Mouse (Mus musculus) T-helper 1 cell (primary cell): ENCODE measurements around the gene Rln3.

Experiments used
- in situ Hi-C: fragments of 300-600 bp; cut with MboI, MseI; formaldehyde crosslinking; loops from one replicate; pipeline ENCODE4 v1.15.1; 2025; ENCODE audit warnings: high pct_unique_total_duplicates

Rln3 gene

GRCm38 (mm10) chr8:84065457-84066072 lies 20.8 kb upstream of the Rln3 start:
- in situ Hi-C loops = no loop called here

GRCm38 (mm10) chr8:84065037-84065436 lies 20.2 kb upstream of the Rln3 start, which contains the start of gene Gm10643:
Gm10643 (minus strand) TSS chr8:84065137.
- in situ Hi-C loops = no loop called here

DNA sequence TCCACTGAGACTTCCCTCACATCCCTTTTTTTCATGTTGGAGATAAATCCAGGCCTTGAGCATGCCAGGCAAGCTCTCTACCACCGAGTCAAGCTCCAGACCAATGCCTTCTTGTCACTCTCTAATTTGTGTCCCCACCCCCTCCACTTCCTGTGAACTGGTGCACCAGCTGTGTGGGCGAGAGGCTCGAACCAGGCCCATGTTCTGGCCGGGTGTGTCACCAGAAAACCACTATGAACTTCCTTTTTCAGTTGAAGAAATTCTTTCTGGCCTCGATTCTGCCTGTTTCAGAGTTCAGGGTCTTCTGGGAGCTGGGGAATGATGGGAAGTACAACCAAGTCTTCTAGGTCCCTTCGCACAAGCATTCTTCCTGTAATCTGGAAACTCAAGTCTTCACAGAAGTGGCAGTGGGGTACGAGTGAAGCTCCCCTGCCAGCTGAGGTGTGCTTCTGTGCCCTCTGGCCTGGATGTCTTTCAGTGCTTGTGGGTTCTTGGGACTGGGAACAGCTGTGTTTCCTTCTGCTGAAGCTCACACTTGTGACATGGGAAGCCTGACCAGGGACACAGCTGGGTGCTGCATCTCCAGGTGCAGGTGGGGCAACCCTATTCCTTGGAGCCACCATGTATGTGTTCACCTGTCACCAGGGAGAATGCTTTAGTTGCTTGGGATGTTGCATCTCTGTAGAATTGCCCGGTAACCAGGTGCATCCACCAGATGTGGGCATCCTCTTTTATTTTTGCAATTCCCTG lies 19.2 kb upstream of the Rln3 start:
- in situ Hi-C loops = no loop called here

GRCm38 (mm10) chr8:84060245-84060644 lies 15.4 kb upstream of the Rln3 start:
- in situ Hi-C loops = no loop called here

DNA sequence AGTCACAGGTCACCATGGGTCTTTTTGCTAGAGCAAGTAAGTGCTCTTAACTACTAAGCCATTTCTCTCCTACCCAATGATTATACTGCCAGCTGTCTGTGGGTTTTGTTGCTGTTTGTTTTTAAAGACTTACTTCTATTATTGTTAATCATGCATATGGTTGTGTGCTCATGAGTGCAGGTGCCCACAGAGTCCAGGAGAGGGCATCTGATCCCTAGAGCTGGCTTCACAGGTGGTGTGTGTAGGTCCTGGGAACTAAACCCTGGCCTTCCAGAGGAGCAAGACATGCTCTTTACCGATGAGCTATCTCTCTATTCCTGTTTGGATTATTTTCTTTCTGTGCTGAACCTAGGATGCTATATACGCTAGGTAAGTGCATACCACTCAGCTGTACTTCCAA lies 14.4 kb upstream of the Rln3 start:
- in situ Hi-C loops = no loop called here

- in situ Hi-C loops = no loop called here
Measured at GRCm38 (mm10) chr8:84057827-84058226, 13.0 kb upstream of the Rln3 start.

- in situ Hi-C loops = loop anchor here (5.0 kb wide), 1 partner anchor 39 kb away; no protein-coding TSS in a partner anchor
Measured at GRCm38 (mm10) chr8:84053229-84053628, 8.4 kb upstream of the Rln3 start.

- in situ Hi-C loops = loop anchor here (5.0 kb wide), 1 partner anchor 40 kb away; no protein-coding TSS in a partner anchor
Measured at GRCm38 (mm10) chr8:84052746-84053145, 7.9 kb upstream of the Rln3 start.

GRCm38 (mm10) chr8:84048171-84048570 lies 3.4 kb upstream of the Rln3 start:
- in situ Hi-C loops = no loop called here

- in situ Hi-C loops = no loop called here
Measured at GRCm38 (mm10) chr8:84046505-84046904, 1.7 kb upstream of the Rln3 start.

- in situ Hi-C loops = no loop called here
Measured at GRCm38 (mm10) chr8:84044103-84044502, 697 bp downstream of the Rln3 start.

GRCm38 (mm10) chr8:84042948-84043342 lies 1.9 kb downstream of the Rln3 start:
- in situ Hi-C loops = no loop called here

DNA sequence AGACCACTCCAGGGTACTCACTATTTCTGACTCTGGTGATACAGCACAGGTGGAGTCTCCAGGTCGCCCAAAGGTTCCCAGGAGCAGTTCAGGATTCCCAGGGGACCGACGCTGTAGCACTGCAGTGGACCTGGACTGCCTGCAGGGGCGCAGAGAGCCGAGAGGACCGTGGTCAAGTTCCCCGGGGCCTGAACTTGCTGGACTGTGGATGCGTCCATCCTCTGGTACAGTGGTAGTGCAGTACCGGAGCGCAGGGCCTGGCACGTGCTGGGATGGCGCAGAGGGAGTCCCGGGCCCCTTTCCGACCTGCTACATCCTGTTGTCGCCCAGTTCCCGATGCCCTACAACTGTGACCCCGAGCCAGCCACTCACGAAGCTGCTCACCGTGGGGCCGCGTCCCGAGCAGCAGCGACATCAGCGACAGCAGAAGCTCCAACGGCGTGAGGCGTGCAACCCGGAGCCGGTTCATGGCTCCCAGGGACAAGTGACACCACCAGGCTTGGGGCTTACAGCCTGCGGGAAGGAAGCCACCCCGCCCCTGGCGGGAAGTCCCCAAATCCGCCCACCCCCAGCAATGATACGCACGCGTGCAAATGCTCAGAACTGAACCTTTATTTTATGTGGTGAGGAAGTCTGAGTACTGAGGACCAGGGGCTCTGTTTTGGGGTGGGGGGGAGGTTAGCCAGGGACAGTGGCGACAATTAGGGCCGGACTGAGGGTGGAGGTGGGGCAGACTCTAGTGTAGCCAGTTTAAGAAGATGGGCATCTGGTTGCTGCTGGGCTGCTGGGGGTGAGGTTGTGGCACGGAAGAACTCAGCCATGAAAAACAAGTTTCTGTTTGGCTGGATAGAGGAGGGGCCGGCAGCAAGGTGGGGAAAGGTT lies 2.5 kb downstream of the Rln3 start, which contains the start of gene Il27ra:
Il27ra (minus strand) TSS at position 524 of the 882 bp plus-strand sequence.
- in situ Hi-C loops = no loop called here

- in situ Hi-C loops = no loop called here
Measured at GRCm38 (mm10) chr8:84039050-84039449, 5.8 kb downstream of the Rln3 start.

DNA sequence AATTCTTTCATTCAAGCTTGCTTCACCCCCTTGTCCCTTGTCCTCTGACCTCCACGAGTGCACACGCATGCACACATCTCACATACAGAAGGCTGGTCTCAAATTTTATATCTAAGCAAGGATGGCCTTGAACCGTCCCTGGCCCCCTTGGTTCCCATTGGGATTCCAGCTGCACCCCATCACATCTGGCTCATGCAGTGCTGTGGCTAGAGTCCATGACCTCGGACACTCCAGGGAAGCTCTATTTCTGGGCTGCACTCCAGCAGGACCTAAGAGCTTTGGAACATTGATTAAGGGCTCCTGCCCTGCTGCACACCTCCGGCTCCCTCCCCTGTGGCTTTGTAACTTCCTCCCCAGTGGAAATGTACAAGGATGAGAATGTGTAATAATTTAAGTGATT lies 6.8 kb downstream of the Rln3 start:
- in situ Hi-C loops = no loop called here

GRCm38 (mm10) chr8:84032777-84033176 lies 12.0 kb downstream of the Rln3 start:
- in situ Hi-C loops = no loop called here

DNA sequence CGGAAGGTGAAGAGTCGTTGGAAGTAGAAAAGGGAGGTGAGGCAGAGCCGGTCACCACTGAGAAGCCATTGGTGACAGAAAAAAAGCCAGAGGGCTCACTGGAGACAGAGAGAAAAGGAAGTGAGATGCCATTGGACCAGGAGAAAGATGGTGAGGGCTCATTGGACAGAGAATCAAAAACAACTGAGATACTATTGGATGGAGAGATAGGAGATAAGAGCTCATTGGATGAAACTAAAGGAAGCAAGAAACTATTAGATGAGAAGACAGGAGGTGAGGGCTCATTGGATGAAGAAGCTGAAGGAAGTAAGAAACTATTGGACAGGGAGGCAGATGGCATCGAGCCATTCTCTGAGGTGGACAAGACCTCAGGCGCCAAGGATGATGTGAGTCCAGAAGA lies 15.5 kb downstream of the Rln3 start:
- in situ Hi-C loops = no loop called here

DNA sequence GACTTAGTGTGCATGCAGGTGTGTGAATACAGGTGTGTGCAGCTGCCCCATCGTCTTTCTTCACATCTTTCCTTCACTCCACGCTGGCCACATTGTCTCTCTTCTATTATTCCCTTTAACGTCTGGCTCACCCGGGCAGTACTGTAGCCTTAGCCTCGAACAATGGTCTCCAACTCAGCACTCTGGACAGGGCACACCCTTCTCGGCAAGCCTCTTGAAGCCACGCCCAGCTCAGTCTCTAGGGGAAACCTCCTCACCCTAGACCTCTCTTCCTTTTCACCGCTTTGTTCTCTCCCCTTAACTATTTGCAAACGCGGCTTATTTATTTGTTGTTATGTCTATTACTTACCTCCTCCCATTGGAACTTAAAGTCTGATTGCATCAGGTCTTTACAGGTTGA lies 17.4 kb downstream of the Rln3 start:
- in situ Hi-C loops = no loop called here

DNA sequence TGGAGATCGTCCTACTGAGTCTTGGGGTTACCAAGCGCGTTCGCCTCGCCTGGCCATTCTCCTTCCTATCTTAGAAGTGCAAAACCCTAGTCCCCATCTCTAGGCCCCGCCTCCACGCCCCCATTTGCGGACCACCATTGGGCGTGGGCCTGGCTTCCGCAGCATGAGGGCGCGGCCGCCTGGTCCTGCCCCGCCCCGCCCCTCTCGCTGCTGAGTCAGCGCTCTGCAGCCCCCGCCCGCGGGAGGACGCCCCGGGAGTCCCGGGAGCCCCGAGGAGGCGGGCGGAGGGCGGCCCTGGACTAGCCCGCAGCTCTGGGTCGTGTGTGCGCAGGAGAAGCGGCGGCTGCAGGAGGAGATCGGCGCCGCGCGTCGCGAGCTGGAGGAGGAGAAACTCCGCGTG lies 18.9 kb downstream of the Rln3 start:
- in situ Hi-C loops = no loop called here

DNA sequence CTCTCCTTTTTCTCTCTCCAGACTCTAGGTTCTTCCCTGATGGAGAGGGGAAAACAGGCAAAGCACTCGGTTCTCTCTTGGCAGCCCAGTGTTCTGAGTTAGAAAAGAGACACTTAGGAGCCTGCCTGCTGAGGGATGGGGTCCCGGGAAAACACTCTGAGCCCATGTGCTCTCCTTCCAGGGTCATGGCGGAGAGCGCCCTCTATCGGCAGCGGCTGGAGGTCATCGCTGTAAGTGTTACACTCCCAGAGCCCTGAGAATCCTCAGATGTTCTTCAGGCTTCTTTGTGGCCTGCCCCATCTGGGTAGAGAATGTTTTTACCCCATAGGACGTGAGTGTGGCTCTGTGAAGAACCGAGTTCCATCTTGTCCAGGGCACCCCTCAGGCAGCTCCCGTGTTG lies 20.6 kb downstream of the Rln3 start:
- in situ Hi-C loops = no loop called here

- in situ Hi-C loops = no loop called here
Measured at GRCm38 (mm10) chr8:84023631-84024030, 21.2 kb downstream of the Rln3 start.

GRCm38 (mm10) chr8:84023085-84023484 lies 21.7 kb downstream of the Rln3 start:
- in situ Hi-C loops = no loop called here
